Mouse (Mus musculus): ENCODE measurements around the gene Ppp1ca.

DNA sequence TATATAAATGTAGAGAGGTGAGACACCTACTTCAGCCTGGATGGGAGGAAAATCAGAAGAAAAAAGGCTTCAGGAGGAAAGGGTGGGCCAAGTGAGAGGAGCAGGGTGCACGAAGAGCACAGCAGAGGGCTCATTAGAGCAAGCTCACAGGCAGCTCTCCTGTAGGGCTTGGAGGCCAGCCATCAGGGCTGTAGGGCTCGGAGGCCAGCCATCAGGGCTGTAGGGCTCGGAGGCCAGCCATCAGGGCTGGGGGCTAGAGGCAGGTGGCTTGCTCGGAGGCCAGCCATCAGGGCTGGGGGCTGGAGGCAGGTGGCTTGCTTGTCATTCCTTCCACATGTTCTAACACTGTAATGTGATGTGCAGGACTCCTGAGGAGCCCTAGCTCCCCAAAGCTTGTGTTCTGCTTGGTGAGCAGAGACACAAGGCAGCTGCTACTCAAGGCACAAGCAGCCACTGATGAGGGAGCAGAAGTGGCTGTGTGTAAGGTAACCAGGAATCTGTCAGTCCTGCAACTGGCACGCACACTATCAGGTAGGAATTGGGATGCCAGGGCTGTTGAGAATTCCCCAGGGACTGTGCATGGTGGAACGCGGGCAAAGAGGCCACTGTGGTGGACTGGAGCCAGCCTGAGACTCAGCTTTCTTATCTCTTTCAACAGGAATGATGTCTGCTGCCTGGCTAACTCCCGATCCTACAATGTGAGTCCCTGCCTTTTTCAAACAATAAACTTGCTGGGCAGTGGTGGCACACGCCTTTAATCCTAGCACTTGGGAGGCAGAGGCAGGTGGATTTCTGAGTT lies 25.0 kb upstream of the Ppp1ca start:
- TF ChIP-seq CTCF (conservative IDR thresholded peaks at IDR 0.05; ENCODE audit: low read length), result no peak
- TF ChIP-seq POU5F1 (IDR thresholded peaks at IDR 0.05; ENCODE audit: borderline replicate concordance, low read length), result no peak
